Comparison of ENCODE assay signal across 14 mouse cellular contexts in genomic region chr3:89909703-89910542, GRCm38 (mm10). TPM values are rescaled to one million over a fixed set of nuclear protein-coding genes. Genes with fewer than 3 reads are reported as not detected.
A peak's percentile ranks its signal among the peaks of the same experiment; 100 is the strongest.
DNase-seq lines count a peak whose midpoint lies in the region; TF ChIP-seq lines count a peak whose summit lies in the region.
"Had no signal": no experiment of that assay in that cellular context is flagged by ENCODE, and none has a peak within 500 bp of the region (broad histone marks: within the 10 kb centered on the region; RNA-seq: fewer than 3 reads in every experiment).

No protein-coding gene starts in this region.

- TF ChIP-seq POLR2A in lung, adult 2 months (IDR thresholded peaks at IDR 0.05; ENCODE audit: borderline replicate concordance, extremely low read depth, low read depth, low read length), result no peak

- WGBS in lung, adult 2 months, result 52% methylated on average over 5 of the region's 5 CpGs

- peak; percentile 60 for DNase-seq in gastrocnemius, adult 18-20 months (ENCODE audit: low spot score)
- no peak for DNase-seq in gastrocnemius, postnatal 25 days
- DNase-seq in lung, adult 18-20 months, result peak; percentile 64 to 75
- no peak for DNase-seq in lung, adult 2 months
- DNase-seq in brain, adult 2 months (ENCODE audit: low read depth, low spot score), result peak; percentile 19
- peak; percentile 48 to 72 for DNase-seq in lung, postnatal 4 days
- DNase-seq in thymus, postnatal 10 days (ENCODE audit: low spot score in 2 of 2), result no peak
- no peak for DNase-seq in cerebellum, adult 8-10 months
- DNase-seq: adrenal gland, postnatal 10 days; cerebellum, adult 2 months; kidney, postnatal 25 days; thymus, postnatal 4 days had no signal

- peaks cover 8% of the 10 kb centered on the region; the same call in 1 of the 2 replicates for H3K4me1 ChIP-seq in lung, adult 2 months (ENCODE audit: control insufficient read depth, insufficient read depth, low read length)

- no peak for TF ChIP-seq CTCF in lung, adult 2 months (IDR thresholded peaks at IDR 0.05; ENCODE audit: insufficient read depth, low read length)

- H3K4me3 ChIP-seq in lung, adult 2 months (replicated peaks; ENCODE audit: extremely low read depth, low read depth, low read length), result no peak overlapping the region
- H3K4me3 ChIP-seq: embryonic facial prominence, embryonic 13.5 days; intestine, embryonic 15.5 days had no signal

RNA-seq across cellular contexts. Expression of gene Il6ra, which starts 3.1 kb away (rescaled TPM):
- 1 to 10 TPM; 3.1 to 7.2 TPM for total RNA-seq in gastrocnemius, adult 18-20 months (2021)
- 1 to 10 TPM; 3.1 to 4.2 TPM for total RNA-seq in gastrocnemius, postnatal 25 days (2021)
- polyA plus RNA-seq in lung, adult 2 months (2012; rRNA removed), result 19.8 and 22.6 TPM in 2 replicates

RNA-seq across cellular contexts. Expression of gene Atp8b2, which starts 53.4 kb away (rescaled TPM):
- 1 to 10 TPM; 5.2 to 5.5 TPM for total RNA-seq in gastrocnemius, adult 18-20 months (2021)
- 10 to 100 TPM; 14.1 to 15.1 TPM for total RNA-seq in gastrocnemius, postnatal 25 days (2021)
- 31.9 and 52.7 TPM in 2 replicates for polyA plus RNA-seq in lung, adult 2 months (2012; rRNA removed)

Comparison
In these comparisons a context has a peak if more than half of its experiments do, and no peak if none do; other contexts are left out.
1. DNase-seq: peak in gastrocnemius, adult 18-20 months (single experiment), lung, adult 18-20 months (2 of 2), brain, adult 2 months (single experiment) and lung, postnatal 4 days (2 of 2); none in gastrocnemius, postnatal 25 days (single experiment), lung, adult 2 months (single experiment), thymus, postnatal 10 days (0 of 2) and cerebellum, adult 8-10 months (single experiment).